In genomic region chr5:57451504-57451903, GRCm38 (mm10) we compare ENCODE assay signal across 28 mouse cellular contexts.
"Had no signal": no experiment of that assay in that cellular context is flagged by ENCODE, and none has a peak within 500 bp of the region (broad histone marks: within the 10 kb centered on the region; RNA-seq: fewer than 3 reads in every experiment).

No protein-coding gene starts in this region.

- H3K4me3 ChIP-seq: embryonic facial prominence, embryonic 12.5 days; embryonic facial prominence, embryonic 13.5 days; embryonic facial prominence, embryonic 15.5 days; erythroblast, embryonic 14.5 days; forebrain, embryonic 10.5 days; forebrain, embryonic 12.5 days; forebrain, embryonic 13.5 days; forebrain, embryonic 15.5 days; gastrocnemius, adult 2 months; heart, adult 2 months had no signal

- H3K27ac ChIP-seq: embryonic facial prominence, embryonic 12.5 days; embryonic facial prominence, embryonic 13.5 days; embryonic facial prominence, embryonic 15.5 days; forebrain, embryonic 10.5 days; forebrain, embryonic 12.5 days; forebrain, embryonic 13.5 days; forebrain, embryonic 15.5 days; gastrocnemius, adult 2 months; heart, adult 2 months had no signal

- ATAC-seq: forebrain, embryonic 13.5 days; forebrain, embryonic 14.5 days; forebrain, embryonic 15.5 days; forebrain, embryonic 16.5 days; forebrain, postnatal 0 days had no signal

- H3K4me1 ChIP-seq: embryonic facial prominence, embryonic 12.5 days; embryonic facial prominence, embryonic 13.5 days; embryonic facial prominence, embryonic 15.5 days; forebrain, embryonic 10.5 days; forebrain, embryonic 12.5 days; forebrain, embryonic 13.5 days; forebrain, embryonic 15.5 days had no signal

- H3K27me3 ChIP-seq: embryonic facial prominence, embryonic 12.5 days; embryonic facial prominence, embryonic 13.5 days; embryonic facial prominence, embryonic 15.5 days; forebrain, embryonic 12.5 days; forebrain, embryonic 13.5 days; forebrain, embryonic 15.5 days had no signal

- H3K4me2 ChIP-seq: embryonic facial prominence, embryonic 12.5 days; embryonic facial prominence, embryonic 13.5 days; embryonic facial prominence, embryonic 15.5 days; forebrain, embryonic 12.5 days; forebrain, embryonic 13.5 days; forebrain, embryonic 15.5 days had no signal

- H3K9ac ChIP-seq: embryonic facial prominence, embryonic 12.5 days; embryonic facial prominence, embryonic 13.5 days; embryonic facial prominence, embryonic 15.5 days; forebrain, embryonic 12.5 days; forebrain, embryonic 13.5 days; forebrain, embryonic 15.5 days; forebrain, postnatal 0 days had no signal

- H3K36me3 ChIP-seq: embryonic facial prominence, embryonic 12.5 days; embryonic facial prominence, embryonic 13.5 days; embryonic facial prominence, embryonic 15.5 days; forebrain, embryonic 10.5 days; forebrain, embryonic 12.5 days; forebrain, embryonic 15.5 days had no signal

- H3K9me3 ChIP-seq: embryonic facial prominence, embryonic 12.5 days; embryonic facial prominence, embryonic 13.5 days; embryonic facial prominence, embryonic 15.5 days; forebrain, embryonic 10.5 days; forebrain, embryonic 12.5 days; forebrain, embryonic 13.5 days; forebrain, embryonic 15.5 days had no signal

- DNase-seq: cerebellum, adult 2 months; cerebellum, adult 8-10 months; cerebellum, adult 9-10 months; cerebellum, adult 9-11 months; cerebellum, postnatal 10 days; cerebellum, postnatal 14 days; cerebellum, postnatal 25 days; cerebellum, postnatal 36 days; embryo, embryonic 11 days; forebrain, postnatal 0 days; gastrocnemius, adult 2 months; gastrocnemius, postnatal 10 days; gastrocnemius, postnatal 14 days; gastrocnemius, postnatal 25 days; gastrocnemius, postnatal 36 days; heart, adult 11 months; heart, adult 18-20 months; heart, adult 2 months had no signal
